In genomic region chr5:44386176-44386575, GRCm38 (mm10) we compare ENCODE assay signal across 16 mouse cellular contexts.
DNase-seq lines count a peak whose midpoint lies in the region; ATAC-seq lines count a peak whose summit lies in the region.
"Had no signal": no experiment of that assay in that cellular context is flagged by ENCODE, and none has a peak within 500 bp of the region (broad histone marks: within the 10 kb centered on the region; RNA-seq: fewer than 3 reads in every experiment).

No protein-coding gene starts in this region.

- DNase-seq in neural tube, embryonic 10.5 days (ENCODE audit: extremely low spot score, low spot score): peak; percentile 15
- DNase-seq in limb, embryonic 10.5 days (ENCODE audit: low spot score): peak; percentile 37
- DNase-seq in right cerebral cortex, adult 18-20 months: no peak
- no peak for DNase-seq in spleen, postnatal 36 days (ENCODE audit: low spot score in 2 of 2)
- DNase-seq in heart, postnatal 36 days: no peak
- DNase-seq: adrenal gland, postnatal 14 days; cerebellum, adult 9-11 months; kidney, adult 9 months; left cerebral cortex, postnatal 4 days; liver, postnatal 0 days; lung, postnatal 36 days; midbrain, embryonic 14.5 days; thymus, adult 2 months had no signal

- no peak overlapping the region for H3K4me3 ChIP-seq in neural tube, embryonic 15.5 days (replicated peaks)
- H3K4me3 ChIP-seq in embryonic facial prominence, embryonic 12.5 days: no peak overlapping the region
- H3K4me3 ChIP-seq in limb, embryonic 10.5 days: no peak overlapping the region

- H3K4me2 ChIP-seq in neural tube, embryonic 15.5 days: no peak overlapping the region
- peak overlapping the region; percentile 5; the same call in 1 of the 2 replicates for H3K4me2 ChIP-seq in embryonic facial prominence, embryonic 12.5 days (replicated peaks)

- intact Hi-C loops in heart, postnatal 36 days (cut with DNase I): no loop called here

- H3K9me3 ChIP-seq in neural tube, embryonic 15.5 days (replicated peaks): no peaks in the 10 kb centered on the region
- no peaks in the 10 kb centered on the region for H3K9me3 ChIP-seq in embryonic facial prominence, embryonic 12.5 days
- H3K9me3 ChIP-seq in limb, embryonic 10.5 days (replicated peaks): no peaks in the 10 kb centered on the region

- H3K27me3 ChIP-seq in neural tube, embryonic 15.5 days (replicated peaks): no peaks in the 10 kb centered on the region
- no peaks in the 10 kb centered on the region for H3K27me3 ChIP-seq in embryonic facial prominence, embryonic 12.5 days
- H3K27me3 ChIP-seq in limb, embryonic 10.5 days (ENCODE audit: low read depth, poor library complexity, severe bottlenecking): no peaks in the 10 kb centered on the region

- no peak overlapping the region for H3K27ac ChIP-seq in neural tube, embryonic 15.5 days (replicated peaks)
- peak overlapping the region; percentile 57; the same call in 1 of the 2 replicates for H3K27ac ChIP-seq in embryonic facial prominence, embryonic 12.5 days
- no peak overlapping the region for H3K27ac ChIP-seq in limb, embryonic 10.5 days

- H3K4me1 ChIP-seq in neural tube, embryonic 15.5 days: no peaks in the 10 kb centered on the region
- peaks cover 15% of the 10 kb centered on the region for H3K4me1 ChIP-seq in embryonic facial prominence, embryonic 12.5 days
- H3K4me1 ChIP-seq in limb, embryonic 10.5 days: peaks cover 9% of the 10 kb centered on the region

- no peak for ATAC-seq in neural tube, embryonic 15.5 days (ENCODE audit: low FRiP score)
- no peak for ATAC-seq in embryonic facial prominence, embryonic 12.5 days (ENCODE audit: insufficient number of reproducible peaks, insufficient read depth, low FRiP score, low TSS enrichment)
- ATAC-seq: forebrain, embryonic 14.5 days; liver, postnatal 0 days had no signal

- H3K36me3 ChIP-seq in neural tube, embryonic 15.5 days: no peaks in the 10 kb centered on the region
- no peaks in the 10 kb centered on the region for H3K36me3 ChIP-seq in embryonic facial prominence, embryonic 12.5 days
- H3K36me3 ChIP-seq in limb, embryonic 10.5 days: no peaks in the 10 kb centered on the region

- no peak overlapping the region for H3K9ac ChIP-seq in neural tube, embryonic 15.5 days (replicated peaks)
- no peak overlapping the region for H3K9ac ChIP-seq in embryonic facial prominence, embryonic 12.5 days
- H3K9ac ChIP-seq: liver, postnatal 0 days had no signal

- 57% methylated on average over 6 of the region's 6 CpGs for WGBS in neural tube, embryonic 15.5 days
- 11% methylated on average over 6 of the region's 6 CpGs for WGBS in embryonic facial prominence, embryonic 12.5 days
- WGBS in limb, embryonic 10.5 days: 27% methylated on average over 6 of the region's 6 CpGs

Comparison
In these comparisons a context has a peak if more than half of its experiments do, and no peak if none do; other contexts are left out.
1. DNase-seq: peak in neural tube, embryonic 10.5 days (single experiment) and limb, embryonic 10.5 days (single experiment); none in right cerebral cortex, adult 18-20 months (single experiment), spleen, postnatal 36 days (0 of 2) and heart, postnatal 36 days (0 of 2).